Mouse (Mus musculus): ENCODE data around the gene 4930433I11Rik.
"Not testable (repeated sequence)": the region's sequence is repeated elsewhere in the genome, so short reads cannot be mapped to it uniquely, and the experiment has no call there.

The 4930433I11Rik gene

GRCm38 (mm10) chr7:40987243-40987642 lies at the start of gene 4930433I11Rik:
Gene 4930433I11Rik, plus strand, starts transcription at chr7:40987543.
- no peak for DNase-seq (ENCODE audit: low read depth)

GRCm38 (mm10) chr7:40939371-40939770 lies 48.0 kb upstream of the 4930433I11Rik start:
- no peak for DNase-seq (ENCODE audit: low read depth)

GRCm38 (mm10) chr7:40942233-40942935 lies 45.0 kb upstream of the 4930433I11Rik start:
- DNase-seq (ENCODE audit: low read depth) = no peak

GRCm38 (mm10) chr7:41032419-41032818 lies 45.1 kb downstream of the 4930433I11Rik start, which contains the start of gene Gm4884:
Gene Gm4884, plus strand, starts transcription at chr7:41032719.
- not testable (repeated sequence) for DNase-seq (ENCODE audit: low read depth)

- DNase-seq (ENCODE audit: low read depth) = not testable (repeated sequence)
These were observed 56.7 kb downstream of the 4930433I11Rik start for GRCm38 (mm10) chr7:41044058-41044457.
